Mouse (Mus musculus): ENCODE results near the gene Cobll1.

- no peak for TF ChIP-seq CTCF (IDR thresholded peaks at IDR 0.05; ENCODE audit: extremely low read depth, insufficient read depth, low read length)
- no peak for TF ChIP-seq POLR2A (IDR thresholded peaks at IDR 0.05; ENCODE audit: extremely low read depth, insufficient read depth, low read length)
Measured at GRCm38 (mm10) chr2:65095571-65095970, 143.6 kb downstream of the Cobll1 start.
